Mouse (Mus musculus) midbrain, embryonic 14.5 days (tissue): ENCODE data around the gene Mtg2. TPM values are rescaled to one million over a fixed set of nuclear protein-coding genes. Genes with fewer than 3 reads are reported as not detected.

ENCODE experiments used
- ATAC-seq: fragments of 200-750 bp; cut with Nextera tagmentation; 2 replicates; pipeline ENCODE4 v1.8.0; 2017; ENCODE audit warnings: moderate number of reproducible peaks, moderate library complexity; ENCODE audit not compliant: low FRiP score, low TSS enrichment
- DNase-seq: peaks from one replicate; pipeline ENCODE4 v3.0.0-alpha.2; 2015
- H3K27ac ChIP-seq: fragments of 300-500 bp; sonication (generic); replicated peaks from 2 replicates; pipeline ENCODE4 v1.5.1; 2014; ENCODE audit warnings: mild to moderate bottlenecking, low read depth, low read length, moderate library complexity
- H3K27me3 ChIP-seq: fragments of 300-500 bp; sonication (generic); 2 replicates; pipeline ENCODE4 v1.6.1; 2014; ENCODE audit warnings: low read length, control low read depth, mixed read lengths; ENCODE audit not compliant: control insufficient read depth, insufficient read depth
- H3K36me3 ChIP-seq: fragments of 300-500 bp; sonication (generic); 2 replicates; pipeline ENCODE4 v1.6.1; 2014; ENCODE audit warnings: low read length, control low read depth; ENCODE audit not compliant: control insufficient read depth, insufficient read depth
- H3K4me1 ChIP-seq: fragments of 300-500 bp; sonication (generic); 2 replicates; pipeline ENCODE4 v1.6.1; 2014; ENCODE audit warnings: mild to moderate bottlenecking, antibody characterized with exemption, low read length, control low read depth; ENCODE audit not compliant: control insufficient read depth, insufficient read depth
- H3K4me2 ChIP-seq: fragments of 300-500 bp; sonication (generic); 2 replicates; pipeline ENCODE4 v1.6.1; 2014; ENCODE audit warnings: mild to moderate bottlenecking, low read length, moderate library complexity
- H3K4me3 ChIP-seq: fragments of 300-500 bp; sonication (generic); replicated peaks from 2 replicates; pipeline ENCODE4 v1.5.1; 2014; ENCODE audit warnings: low read depth, low read length
- H3K9ac ChIP-seq: fragments of 300-500 bp; sonication (generic); replicated peaks from 2 replicates; pipeline ENCODE4 v1.6.1; 2014; ENCODE audit warnings: mild to moderate bottlenecking, low read length, moderate library complexity
- H3K9me3 ChIP-seq: fragments of 300-500 bp; sonication (generic); 2 replicates; pipeline ENCODE4 v1.6.1; 2016; ENCODE audit warnings: low read length, control low read depth, mixed read lengths; ENCODE audit not compliant: control insufficient read depth
- WGBS: fragments of 180-500 bp; shearing (Covaris S2); extraction: QIAGEN DNeasy Blood & Tissue Kit; methylation state at CpG from one replicate; pipeline ENCODE4 v1.1.7; 2014; 5-methylcytosine and 5-hydroxymethylcytosine counted together
- polyA plus RNA-seq: library from polyadenylated mRNA; unstranded; fragments of >200 nt; fragmentation: Nextera tagmentation; extraction: Ambion mirVana; gene quantifications from 2 replicates; pipeline ENCODE4 v1.2.1, GENCODE M21; 2014

Mtg2 gene
- polyA plus RNA-seq, 1 experiment from 2014 or later = 35.4 TPM

DNA sequence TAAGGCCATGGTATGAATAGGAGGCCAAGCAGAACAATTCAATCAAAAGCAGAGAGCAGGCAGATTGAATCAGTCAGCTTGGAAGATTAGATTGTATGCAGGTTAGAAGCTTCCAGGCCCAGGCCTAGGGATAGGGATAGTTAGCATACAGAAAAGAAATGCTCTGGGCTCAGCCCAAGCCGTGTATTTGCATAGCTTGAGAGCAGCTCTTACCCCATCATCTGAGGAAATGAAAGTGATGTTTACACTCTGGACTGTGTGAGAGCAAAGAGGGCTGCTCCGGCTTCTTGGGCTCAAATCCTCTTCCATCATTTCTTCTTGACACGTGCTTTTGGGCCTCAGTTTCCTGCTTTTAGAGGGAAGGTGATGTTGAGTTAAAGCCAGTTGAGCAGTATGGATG lies 22.8 kb upstream of the Mtg2 start:
- Histone ChIP-seq H3K4me1 (peaks cover 15% of the 10 kb centered on the region), H3K4me3 (no peak overlapping the region), H3K27ac (no peak overlapping the region), H3K9me3 (no peaks in the 10 kb centered on the region), H3K9ac (no peak overlapping the region), H3K27me3 (no peaks in the 10 kb centered on the region), H3K4me2 (no peak overlapping the region), H3K36me3 (peaks cover 5% of the 10 kb centered on the region)
- ATAC-seq = no peak
- DNase-seq = no peak
- WGBS = 93% methylated on average over 3 of the region's 3 CpGs

- H3K36me3 ChIP-seq = peaks cover 10% of the 10 kb centered on the region
- H3K27ac ChIP-seq = no peak overlapping the region
- no peak for DNase-seq
- WGBS = 95% methylated on average over 18 of the region's 18 CpGs
- H3K9ac ChIP-seq = no peak overlapping the region
- H3K9me3 ChIP-seq = no peaks in the 10 kb centered on the region
- no peak overlapping the region for H3K4me2 ChIP-seq
- H3K4me3 ChIP-seq = no peak overlapping the region
- ATAC-seq = no peak
- H3K27me3 ChIP-seq = no peaks in the 10 kb centered on the region
- H3K4me1 ChIP-seq = peaks cover 15% of the 10 kb centered on the region
Observed at GRCm38 (mm10) chr2:180047980-180048635, 22.3 kb upstream of the Mtg2 start.

- DNase-seq (peak; percentile 87), ATAC-seq (peak; percentile 51; the same call in 1 of the 2 replicates)
- Histone ChIP-seq H3K27me3 (no peaks in the 10 kb centered on the region), H3K4me3 (no peak overlapping the region), H3K4me1 (no peaks in the 10 kb centered on the region), H3K9me3 (no peaks in the 10 kb centered on the region), H3K27ac (no peak overlapping the region), H3K36me3 (peaks cover 39% of the 10 kb centered on the region), H3K4me2 (no peak overlapping the region), H3K9ac (no peak overlapping the region)
- 24% methylated on average over 5 of the region's 5 CpGs for WGBS
Observed at GRCm38 (mm10) chr2:180050986-180051385, 19.4 kb upstream of the Mtg2 start.

DNA sequence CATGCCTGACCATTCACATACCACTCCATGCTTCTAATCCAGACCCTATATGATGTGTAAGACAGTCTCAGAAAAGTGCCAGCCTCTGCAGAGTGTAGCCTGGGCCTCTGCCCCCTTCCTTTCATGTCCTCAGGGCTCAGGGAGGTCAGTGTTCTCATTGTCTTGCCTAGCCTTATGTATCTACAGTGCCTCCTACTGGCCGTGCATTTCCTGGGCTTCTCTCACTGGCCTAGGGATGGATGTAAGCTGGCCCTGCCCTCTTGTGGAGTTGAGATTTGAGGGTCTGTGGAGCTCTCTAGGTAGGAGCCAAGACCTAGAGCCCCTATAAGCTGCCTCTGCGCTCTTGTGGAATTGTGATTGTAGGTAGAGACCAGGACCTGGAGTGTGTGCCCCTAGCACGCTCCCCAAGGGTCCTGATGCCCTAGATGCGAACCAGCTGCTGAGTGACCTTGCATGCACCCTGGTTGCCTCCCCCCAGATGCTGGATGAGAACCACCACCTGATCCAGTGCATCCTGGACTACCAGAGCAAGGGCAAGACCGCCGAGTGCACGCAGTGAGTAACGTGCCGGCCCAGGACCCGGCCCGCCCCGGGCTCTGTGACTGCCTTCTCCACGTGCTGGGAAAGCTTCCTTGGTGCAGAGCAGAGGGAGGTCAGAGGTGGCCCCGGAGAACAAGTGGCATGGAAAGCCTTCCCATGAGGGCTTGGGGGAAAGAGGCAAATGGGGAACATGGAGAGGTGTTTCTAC lies 18.2 kb upstream of the Mtg2 start:
- no peak; the same call in 1 of the 2 replicates for ATAC-seq
- WGBS = 92% methylated on average over 14 of the region's 14 CpGs
- peaks cover 50% of the 10 kb centered on the region for H3K36me3 ChIP-seq
- DNase-seq = no peak
- H3K4me3 ChIP-seq = no peak overlapping the region
- no peak overlapping the region for H3K27ac ChIP-seq
- H3K4me2 ChIP-seq = no peak overlapping the region
- no peaks in the 10 kb centered on the region for H3K9me3 ChIP-seq
- no peak overlapping the region for H3K9ac ChIP-seq
- H3K27me3 ChIP-seq = no peaks in the 10 kb centered on the region
- H3K4me1 ChIP-seq = no peaks in the 10 kb centered on the region

DNA sequence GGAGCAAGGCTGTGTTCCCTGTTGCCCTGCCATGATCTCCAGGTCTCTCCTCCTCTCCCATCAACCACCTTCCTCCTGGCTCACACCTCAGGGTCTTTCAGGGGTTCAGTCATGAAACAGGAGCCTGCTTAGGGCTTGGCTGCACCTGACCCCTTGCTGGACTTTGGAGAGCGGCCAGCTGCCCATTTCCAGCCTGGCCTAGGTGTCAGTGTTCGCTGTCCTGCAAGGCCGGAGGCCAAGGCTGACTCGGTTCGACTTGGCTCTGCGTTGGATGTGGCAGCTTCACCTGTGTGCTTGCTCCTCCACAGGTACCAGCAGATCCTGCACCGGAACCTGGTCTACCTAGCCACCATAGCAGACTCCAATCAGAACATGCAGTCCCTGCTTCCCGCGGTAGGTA lies 17.4 kb upstream of the Mtg2 start:
- 98% methylated on average over 9 of the region's 9 CpGs for WGBS
- no peak for DNase-seq
- no peak overlapping the region for H3K27ac ChIP-seq
- no peak overlapping the region for H3K4me3 ChIP-seq
- no peak for ATAC-seq
- H3K27me3 ChIP-seq = no peaks in the 10 kb centered on the region
- H3K9me3 ChIP-seq = no peaks in the 10 kb centered on the region
- H3K9ac ChIP-seq = no peak overlapping the region
- H3K4me2 ChIP-seq = no peak overlapping the region
- peaks cover 59% of the 10 kb centered on the region for H3K36me3 ChIP-seq
- H3K4me1 ChIP-seq = no peaks in the 10 kb centered on the region

DNA sequence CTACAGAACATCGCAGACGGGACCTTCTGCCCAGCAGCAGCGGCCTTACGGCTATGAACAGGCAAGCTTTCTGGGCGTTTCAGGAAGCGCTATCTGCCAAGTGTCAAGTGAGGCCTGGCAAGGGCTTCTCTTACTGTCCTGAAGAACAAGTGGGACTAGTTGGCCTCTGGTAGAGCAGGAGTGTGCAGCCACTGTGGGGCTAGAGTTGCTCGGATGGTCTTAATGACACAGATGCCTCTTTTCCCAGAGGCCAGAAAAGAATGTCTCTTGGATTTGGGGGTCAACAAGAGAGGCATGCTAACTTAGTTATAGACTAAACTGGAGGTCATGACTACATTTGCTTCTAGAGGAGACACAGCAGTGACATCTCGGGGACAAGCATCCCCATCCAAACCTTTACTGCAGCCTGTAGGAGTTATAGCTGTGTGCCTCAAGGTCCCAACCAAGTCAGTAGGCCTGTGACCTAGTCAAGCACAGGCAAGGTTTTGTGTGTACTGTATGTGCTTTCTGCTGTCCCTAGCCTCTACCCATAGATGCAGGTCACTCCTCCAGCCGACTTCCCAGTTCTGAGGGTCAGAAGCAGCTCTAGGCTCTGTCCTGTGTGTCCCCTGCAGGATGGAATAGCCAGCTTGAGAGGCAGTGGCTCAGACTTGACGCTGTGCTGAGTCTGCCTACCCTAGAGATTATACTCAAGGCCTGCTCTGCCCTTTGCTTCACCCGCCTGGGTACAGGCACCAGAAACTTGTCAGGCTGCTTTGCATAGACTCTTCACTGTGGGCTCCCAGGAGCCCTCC lies 6.9 kb upstream of the Mtg2 start:
- DNase-seq = no peak
- 98% methylated on average over 11 of the region's 11 CpGs for WGBS
- Histone ChIP-seq H3K27ac (no peak overlapping the region), H3K9ac (no peak overlapping the region), H3K4me2 (no peak overlapping the region), H3K4me1 (no peaks in the 10 kb centered on the region), H3K4me3 (no peak overlapping the region), H3K36me3 (peaks cover 74% of the 10 kb centered on the region), H3K9me3 (no peaks in the 10 kb centered on the region), H3K27me3 (no peaks in the 10 kb centered on the region)
- no peak for ATAC-seq

DNA sequence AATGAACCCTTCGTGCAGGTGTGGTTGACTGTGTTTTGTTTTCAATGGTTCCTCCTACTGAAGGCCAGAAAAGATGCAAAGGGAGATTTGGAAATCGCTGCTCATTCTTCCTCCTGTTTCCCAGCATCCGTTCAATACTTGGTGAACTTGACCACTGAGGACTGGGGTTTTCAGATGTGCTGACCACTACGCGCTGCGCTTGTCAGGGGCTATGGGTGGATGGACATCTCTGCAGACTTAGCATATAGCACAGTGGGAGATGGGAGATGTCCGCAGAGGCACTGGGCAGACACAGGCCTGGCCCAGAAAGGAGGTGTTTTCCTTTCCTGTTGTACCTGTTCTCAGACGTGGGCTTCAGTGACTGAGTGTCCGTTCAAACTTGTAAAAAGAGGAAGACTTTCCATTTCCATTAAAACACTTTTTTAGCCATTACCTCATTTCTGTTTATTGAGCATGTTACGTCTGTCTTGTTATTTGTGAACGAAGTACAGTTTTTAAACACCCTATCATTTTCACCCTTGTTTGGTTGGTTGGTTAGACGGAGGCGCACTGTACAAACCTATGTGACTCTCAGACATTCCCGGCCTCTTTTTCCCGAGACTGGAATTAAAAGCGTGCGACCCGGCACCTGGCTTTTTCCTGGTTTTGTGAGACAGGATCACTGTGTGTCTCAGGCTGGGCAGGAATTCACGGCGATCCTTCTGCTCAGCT lies 463 bp upstream of the Mtg2 start:
- DNase-seq (no peak), ATAC-seq (no peak)
- 0 out of 2 replicates have a peak, but pooled peaks cover 8% of the 10 kb centered on the region for H3K4me1 ChIP-seq
- H3K36me3 ChIP-seq = peaks cover 22% of the 10 kb centered on the region
- 35% methylated on average over 20 of the region's 20 CpGs for WGBS
- H3K9ac ChIP-seq = peak overlapping the region; percentile 80
- H3K4me2 ChIP-seq = peak overlapping the region; percentile 91
- peak overlapping the region; percentile 65 for H3K4me3 ChIP-seq
- no peaks in the 10 kb centered on the region for H3K27me3 ChIP-seq
- H3K27ac ChIP-seq = peak overlapping the region; percentile 89
- no peaks in the 10 kb centered on the region for H3K9me3 ChIP-seq

DNA sequence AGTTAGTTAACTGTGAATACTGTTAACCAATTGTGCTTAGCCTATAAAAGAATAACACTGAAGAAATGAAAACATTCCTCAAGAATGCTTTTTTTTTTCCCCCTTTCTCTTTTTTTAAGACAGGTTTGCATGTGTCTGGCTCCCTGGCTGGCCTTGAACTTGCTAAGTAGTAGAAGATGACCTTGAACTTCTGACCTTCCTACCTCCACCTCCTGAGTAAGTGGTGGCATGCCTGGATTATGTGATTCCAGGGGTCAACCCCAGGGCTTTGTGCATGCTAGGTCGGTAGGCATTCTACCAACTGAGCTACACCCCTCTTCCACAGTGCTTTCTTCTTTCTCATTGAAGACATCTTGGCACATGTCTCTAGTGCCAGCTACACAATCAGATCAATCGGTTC lies 1.3 kb downstream of the Mtg2 start:
- 82% methylated on average over 2 of the region's 2 CpGs for WGBS

More for the DNA sequence above, 1.3 kb downstream of the Mtg2 start:
- ATAC-seq = no peak
- no peaks in the 10 kb centered on the region for H3K9me3 ChIP-seq
- H3K9ac ChIP-seq = no peak overlapping the region; the same call in 1 of the 2 replicates
- no peak overlapping the region for H3K27ac ChIP-seq
- no peak for DNase-seq
- H3K4me3 ChIP-seq = no peak overlapping the region
- no peaks in the 10 kb centered on the region for H3K27me3 ChIP-seq
- H3K4me1 ChIP-seq = 0 out of 2 replicates have a peak, but pooled peaks cover 8% of the 10 kb centered on the region
- H3K36me3 ChIP-seq = peaks cover 22% of the 10 kb centered on the region
- H3K4me2 ChIP-seq = peak overlapping the region; percentile 91; the same call in 1 of the 2 replicates
